Mouse (Mus musculus): Measurements from ENCODE around the gene Ccna1. TPM values are rescaled to one million over a fixed set of nuclear protein-coding genes. Genes with fewer than 3 reads are reported as not detected.

Gene Ccna1
- not detected for total RNA-seq (2023)

DNA sequence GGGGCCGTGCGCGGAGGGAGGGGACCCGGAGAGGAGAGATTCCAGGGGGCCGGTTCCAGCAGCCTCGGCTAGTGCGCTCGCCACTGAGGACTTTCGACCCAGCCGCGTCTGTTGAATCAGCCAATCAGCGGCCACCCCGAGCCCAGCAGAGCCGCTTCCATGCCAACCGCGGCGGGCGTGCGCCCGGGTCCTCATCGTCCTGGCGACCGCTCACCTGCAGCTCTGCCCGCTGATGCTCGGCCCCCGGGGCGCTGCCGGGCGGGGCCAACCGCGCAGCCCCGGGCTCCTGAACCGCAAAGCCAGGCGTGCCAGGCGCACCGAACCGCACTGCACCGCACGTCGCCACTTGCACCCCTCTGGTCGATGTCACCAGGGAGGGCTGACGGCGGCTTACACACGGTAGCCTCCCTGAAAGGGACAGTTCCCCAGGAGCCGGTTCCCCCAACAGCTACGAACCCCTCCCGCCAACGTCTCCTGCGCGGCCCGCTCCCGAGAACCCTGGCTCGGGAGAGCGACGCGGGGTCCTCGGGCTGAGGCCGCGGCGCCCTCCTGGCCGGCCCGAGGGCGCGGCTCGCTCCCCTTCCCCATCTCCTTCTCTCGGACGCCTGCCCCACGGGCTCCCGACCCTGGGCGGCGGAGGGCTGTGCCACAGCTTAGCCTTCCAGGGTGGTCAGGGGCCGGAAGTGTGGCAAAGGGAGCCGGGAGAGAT, at the start of gene Ccna1:
Gene Ccna1, minus strand, starts transcription at position 464 of the 709 bp plus-strand sequence.

Other genes with a start within 250 kb of the Ccna1 start
- 10 to 100 TPM; 21.5 to 28.3 TPM for gene Rfxap, start 247.7 kb downstream of the Ccna1 start, total RNA-seq (2023)
- gene Sertm1, start 139.6 kb downstream of the Ccna1 start, total RNA-seq (2023): not detected
- 1 to 10 TPM; 4.5 to 5.5 TPM for gene Spg20, start 56.6 kb upstream of the Ccna1 start, total RNA-seq (2023)
- gene Ccdc169, start 81.8 kb upstream of the Ccna1 start, total RNA-seq (2023): under 1 TPM in 1 of 2 experiments, not detected in 1; 0.13 TPM
- not detected for gene Sohlh2, start 126.5 kb upstream of the Ccna1 start, total RNA-seq (2023)
- not detected for gene Dclk1, start 186.9 kb upstream of the Ccna1 start, total RNA-seq (2023)

Data from neutrophil, adult 59 days (primary cell).